Mouse (Mus musculus) lung, adult 10 weeks (tissue): ENCODE results near the gene Ndufs5. TPM values are rescaled to one million over a fixed set of nuclear protein-coding genes. Genes with fewer than 3 reads are reported as not detected.

Experiments used
- polyA plus RNA-seq: library from polyadenylated mRNA; stranded (reverse); fragments of 350-450 nt; fragmentation: Illumina TruSeq; extraction: RNeasy Lipid Tissue Mini Kit (QIAGEN cat#74804); gene quantifications from one replicate; pipeline ENCODE4 v1.2.3, GENCODE M21; 2014; ENCODE audit warnings: low read depth, low replicate concordance; ENCODE audit not compliant: insufficient read depth

Gene Ndufs5
- 218 TPM for polyA plus RNA-seq

DNA sequence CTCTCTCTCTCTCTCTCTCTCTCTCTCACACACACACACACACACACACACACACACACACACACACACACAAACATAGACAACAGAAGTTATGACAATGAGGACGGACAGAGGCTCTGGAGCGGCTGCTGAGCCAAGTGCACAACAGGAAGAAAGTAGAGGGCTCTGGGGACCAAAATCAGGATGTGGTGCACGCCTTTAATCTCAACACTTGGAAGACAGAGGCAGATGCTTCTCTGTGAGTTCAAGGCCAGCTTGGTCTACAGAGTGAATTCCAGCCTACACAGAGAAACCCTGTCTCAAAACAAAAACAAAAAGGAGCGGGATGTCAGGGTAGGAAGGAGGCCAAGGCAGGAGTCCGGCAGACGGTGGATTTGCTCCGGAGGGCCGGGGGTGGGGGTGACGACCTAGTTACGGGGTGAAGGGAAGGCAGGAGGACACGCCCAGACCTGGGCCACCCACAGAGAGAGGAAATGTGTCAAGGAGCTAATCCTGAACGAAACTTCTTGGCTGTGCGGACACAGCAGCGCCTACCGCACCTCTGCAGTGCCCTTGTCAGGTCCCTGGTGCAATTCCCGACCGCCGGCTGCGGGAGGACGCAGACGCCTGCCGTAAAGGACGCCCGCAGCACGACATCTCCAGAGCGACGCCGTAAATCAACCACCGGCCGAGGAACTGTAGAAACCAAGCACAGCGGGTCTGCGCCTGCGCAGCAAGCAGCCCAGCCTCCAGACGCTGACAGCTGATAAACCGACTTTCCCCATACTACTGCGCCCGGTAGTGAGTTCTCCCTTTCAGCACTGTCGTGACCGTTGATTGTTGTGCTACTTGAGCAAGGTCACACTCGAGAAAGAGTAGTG lies at the start of gene Ndufs5:
TSS of gene Ndufs5 (minus strand) at position 629 of the 860 bp plus-strand sequence.

GRCm38 (mm10) chr4:123750152-123750651 lies 32.2 kb upstream of the Ndufs5 start, which contains the start of gene Akirin1:
Akirin1 (minus strand) TSS chr4:123750345.

DNA sequence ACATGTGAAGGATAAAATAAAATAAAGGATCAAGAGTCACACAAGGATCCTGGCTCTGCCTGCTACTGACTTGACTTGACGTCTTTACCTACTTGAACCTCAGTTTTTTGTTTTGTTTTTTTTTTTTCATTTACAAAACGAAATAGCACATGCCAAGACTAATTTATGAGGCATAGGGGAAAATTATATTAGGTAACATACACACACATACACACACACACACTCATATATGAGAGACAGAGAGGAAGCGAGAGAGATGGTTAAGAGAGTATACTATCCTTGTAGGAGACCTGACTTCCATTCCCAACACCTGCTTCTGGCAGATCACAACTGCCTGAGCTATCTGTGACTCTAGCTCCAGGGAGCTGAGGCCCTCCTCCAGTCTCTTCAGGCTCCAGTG lies 33.7 kb downstream of the Ndufs5 start, which contains the start of gene Macf1:
TSS of gene Macf1 (minus strand) at position 101 of the 400 bp plus-strand sequence.

Other genes starting within 250 kb of the Ndufs5 start
- gene Macf1, start 33.8 kb downstream of the Ndufs5 start, polyA plus RNA-seq = 166 TPM
- gene Akirin1, start 32.1 kb upstream of the Ndufs5 start, polyA plus RNA-seq = 31.6 TPM
- 0.54 TPM for gene Rhbdl2, start 69.7 kb upstream of the Ndufs5 start, polyA plus RNA-seq
- not detected for gene 4933427I04Rik, start 141.5 kb upstream of the Ndufs5 start, polyA plus RNA-seq
- 36.7 TPM for gene Mycbp, start 186.6 kb upstream of the Ndufs5 start, polyA plus RNA-seq
- gene Rragc, start 199.2 kb upstream of the Ndufs5 start, polyA plus RNA-seq = 40.9 TPM
- not detected for gene 4930535I16Rik, start 199.8 kb upstream of the Ndufs5 start, polyA plus RNA-seq